ENCODE assay signal across 15 mouse cellular contexts in the genomic region with DNA sequence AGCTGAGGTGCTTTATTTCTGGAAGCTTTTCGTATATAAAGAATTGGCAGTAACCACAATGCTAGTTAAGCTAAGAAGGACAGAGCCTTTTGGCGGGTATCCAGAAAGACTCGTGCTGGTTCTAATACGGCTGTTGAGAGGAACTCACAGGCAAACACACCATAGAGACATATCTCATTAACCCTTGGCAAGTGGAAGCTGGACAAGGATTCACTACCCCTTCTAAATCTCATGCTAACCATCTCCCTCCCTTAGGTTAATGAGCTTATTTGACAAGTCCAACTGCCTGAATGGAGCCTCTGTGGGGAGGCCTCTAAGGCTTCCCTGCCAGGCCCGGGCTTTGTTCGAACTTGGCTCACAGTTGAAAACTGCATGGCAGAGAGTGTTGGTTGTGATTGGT. TPM values are rescaled to one million over a fixed set of nuclear protein-coding genes. Genes with fewer than 3 reads are reported as not detected.
DNase-seq lines count a peak whose midpoint lies in the region; ATAC-seq lines count a peak whose summit lies in the region.
"Had no signal": no experiment of that assay in that cellular context is flagged by ENCODE, and none has a peak within 500 bp of the region (broad histone marks: within the 10 kb centered on the region; RNA-seq: fewer than 3 reads in every experiment).

No protein-coding gene starts in this region.

- H3K27me3 ChIP-seq in hindbrain, embryonic 14.5 days (ENCODE audit: control insufficient read depth, insufficient read depth, low read length), result no peaks in the 10 kb centered on the region
- H3K27me3 ChIP-seq in hindbrain, embryonic 10.5 days (ENCODE audit: insufficient read depth, poor library complexity, severe bottlenecking), result no peaks in the 10 kb centered on the region
- H3K27me3 ChIP-seq in midbrain, embryonic 13.5 days, result no peaks in the 10 kb centered on the region
- H3K27me3 ChIP-seq: heart, embryonic 13.5 days had no signal

- ATAC-seq in hindbrain, embryonic 14.5 days (ENCODE audit: low FRiP score), result peak; percentile 56; the same call in 1 of the 2 replicates
- peak; percentile 55 for ATAC-seq in midbrain, embryonic 13.5 days
- no peak for ATAC-seq in megakaryocyte-erythroid progenitor cell, adult 5-6 weeks (replicated peaks; ENCODE audit: low FRiP score, low TSS enrichment, poor library complexity, severe bottlenecking)
- ATAC-seq: intestine, embryonic 16.5 days had no signal

- DNase-seq in cerebellum, postnatal 10 days, result peak; percentile 55 to 61
- no peak for DNase-seq in cerebellum, postnatal 25 days
- peak; percentile 45 for DNase-seq in hindbrain, embryonic 14.5 days (ENCODE audit: low spot score)
- DNase-seq in hindbrain, embryonic 10.5 days (ENCODE audit: low spot score), result no peak
- DNase-seq in NIH3T3 (ENCODE audit: low read depth), result peak; percentile 17
- DNase-seq in kidney, postnatal 36 days, result no peak
- DNase-seq: cerebellum, adult 9-11 months; gastrocnemius, postnatal 14 days; kidney, postnatal 25 days had no signal

- H3K4me1 ChIP-seq in hindbrain, embryonic 14.5 days (replicated peaks; ENCODE audit: control insufficient read depth, insufficient read depth, low read length), result 0 out of 2 replicates have a peak, but pooled peaks cover 4% of the 10 kb centered on the region
- peaks cover 13% of the 10 kb centered on the region for H3K4me1 ChIP-seq in hindbrain, embryonic 10.5 days (replicated peaks)
- H3K4me1 ChIP-seq in midbrain, embryonic 13.5 days (replicated peaks), result peaks cover 9% of the 10 kb centered on the region; the same call in 1 of the 2 replicates

- no peak overlapping the region for H3K4me2 ChIP-seq in hindbrain, embryonic 14.5 days (replicated peaks)
- H3K4me2 ChIP-seq in midbrain, embryonic 13.5 days (replicated peaks), result no peak overlapping the region
- H3K4me2 ChIP-seq: heart, embryonic 13.5 days had no signal

- no peaks in the 10 kb centered on the region for H3K36me3 ChIP-seq in hindbrain, embryonic 14.5 days (replicated peaks; ENCODE audit: control insufficient read depth, insufficient read depth)
- H3K36me3 ChIP-seq in hindbrain, embryonic 10.5 days, result no peaks in the 10 kb centered on the region
- no peaks in the 10 kb centered on the region for H3K36me3 ChIP-seq in midbrain, embryonic 13.5 days
- H3K36me3 ChIP-seq: heart, embryonic 13.5 days had no signal

- H3K4me3 ChIP-seq in hindbrain, embryonic 14.5 days (replicated peaks; ENCODE audit: low read length), result no peak overlapping the region
- H3K4me3 ChIP-seq in hindbrain, embryonic 10.5 days, result no peak overlapping the region
- no peak overlapping the region for H3K4me3 ChIP-seq in midbrain, embryonic 13.5 days (replicated peaks)
- H3K4me3 ChIP-seq: heart, embryonic 13.5 days had no signal

- no peaks in the 10 kb centered on the region for H3K9me3 ChIP-seq in hindbrain, embryonic 14.5 days (ENCODE audit: control insufficient read depth, low read length)
- no peaks in the 10 kb centered on the region for H3K9me3 ChIP-seq in hindbrain, embryonic 10.5 days
- no peaks in the 10 kb centered on the region for H3K9me3 ChIP-seq in midbrain, embryonic 13.5 days
- H3K9me3 ChIP-seq: heart, embryonic 13.5 days had no signal

- no peak overlapping the region for H3K9ac ChIP-seq in hindbrain, embryonic 14.5 days
- H3K9ac ChIP-seq in midbrain, embryonic 13.5 days (replicated peaks), result no peak overlapping the region
- H3K9ac ChIP-seq: heart, embryonic 13.5 days had no signal

- 61% methylated on average over 6 of the region's 6 CpGs for WGBS in hindbrain, embryonic 14.5 days
- WGBS in hindbrain, embryonic 10.5 days, result 85% methylated on average over 6 of the region's 6 CpGs
- WGBS in midbrain, embryonic 13.5 days, result 75% methylated on average over 6 of the region's 6 CpGs

- no peak overlapping the region for H3K27ac ChIP-seq in hindbrain, embryonic 14.5 days
- H3K27ac ChIP-seq in hindbrain, embryonic 10.5 days, result no peak overlapping the region
- H3K27ac ChIP-seq in midbrain, embryonic 13.5 days, result no peak overlapping the region
- H3K27ac ChIP-seq: heart, embryonic 13.5 days had no signal

RNA-seq across cellular contexts. Expression of a gene that starts 10.0 kb away (rescaled TPM):
- polyA plus RNA-seq in hindbrain, embryonic 14.5 days (2014; fragmentation: Nextera tagmentation; extraction: Ambion mirVana), result 1.5 and 2.1 TPM in 2 replicates
- 24.8 and 45.5 TPM in 2 replicates for polyA plus RNA-seq in hindbrain, embryonic 10.5 days (2016; fragmentation: Nextera tagmentation; extraction: Ambion mirVana)
- 10.9 and 12.4 TPM in 2 replicates for polyA plus RNA-seq in midbrain, embryonic 13.5 days (2015; fragmentation: Nextera tagmentation; extraction: Ambion mirVana)
- not detected in 2 replicates for total RNA-seq in megakaryocyte-erythroid progenitor cell, adult 5-6 weeks (2014; fragmentation: Nextera tagmentation)
- total RNA-seq in megakaryocyte-erythroid progenitor cell, adult 5-6 weeks (2017), result not detected in 2 replicates
- total RNA-seq: gastrocnemius, postnatal 14 days; megakaryocyte, adult 5-6 weeks had no signal
- polyA plus RNA-seq: liver, embryonic 16.5 days had no signal

Comparison
In these comparisons a context has a peak if more than half of its experiments do, and no peak if none do; other contexts are left out.
1. DNase-seq: peak in cerebellum, postnatal 10 days (2 of 2), hindbrain, embryonic 14.5 days (single experiment) and NIH3T3 (single experiment); none in cerebellum, postnatal 25 days (0 of 2), hindbrain, embryonic 10.5 days (single experiment) and kidney, postnatal 36 days (0 of 2).